Mouse (Mus musculus) MEL-GATA-1-ER (cell line): Measurements from ENCODE around the gene Pik3cd.
"Not testable (repeated sequence)": the region's sequence is repeated elsewhere in the genome, so short reads cannot be mapped to it uniquely, and the experiment has no call there.

ENCODE experiments used
- DNase-seq: peaks from one replicate; pipeline ENCODE4 v3.0.0-alpha.2; 2012; ENCODE audit warnings: low read depth; ENCODE audit errors: extremely low read depth

Gene Pik3cd

DNA sequence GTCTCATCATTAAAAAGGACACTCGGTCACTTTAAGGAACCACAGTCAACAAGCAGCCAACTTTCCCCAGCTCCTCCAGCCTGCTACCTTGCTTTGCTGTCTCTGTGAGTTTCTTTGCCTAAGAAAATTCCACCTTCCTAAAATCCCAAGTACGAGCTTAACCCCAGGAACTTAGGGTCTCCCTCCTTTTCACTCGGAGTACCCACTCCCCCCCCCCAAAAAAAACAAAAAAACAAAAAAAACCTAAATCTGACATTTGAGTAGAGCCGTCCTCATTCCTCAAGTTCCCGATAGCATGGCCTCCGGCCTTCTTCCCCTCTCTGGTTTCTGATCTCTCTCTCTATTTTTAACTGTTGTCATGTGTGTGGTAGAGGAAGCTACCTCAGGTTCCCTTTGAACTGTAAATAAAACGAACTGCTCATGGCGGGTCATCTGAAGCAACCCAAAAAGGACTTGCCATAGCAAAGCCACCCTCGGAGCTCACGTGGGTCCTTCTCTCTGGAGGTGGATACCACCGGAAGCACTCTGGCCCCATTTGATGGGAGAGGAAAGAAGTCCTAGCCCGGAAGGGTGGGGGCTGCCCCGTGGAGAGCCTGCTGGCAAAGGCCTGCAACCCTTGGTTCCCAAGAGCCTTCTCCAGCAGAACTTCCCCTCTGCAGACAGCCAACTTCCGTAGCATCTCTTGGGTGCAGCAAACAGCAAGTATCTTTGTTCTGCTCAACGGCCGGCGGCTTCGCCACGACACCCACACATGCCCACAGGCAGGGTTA is at the start of gene Pik3cd:
TSS of gene Pik3cd (minus strand) at position 362 of the 770 bp plus-strand sequence.
- no peak for DNase-seq

DNA sequence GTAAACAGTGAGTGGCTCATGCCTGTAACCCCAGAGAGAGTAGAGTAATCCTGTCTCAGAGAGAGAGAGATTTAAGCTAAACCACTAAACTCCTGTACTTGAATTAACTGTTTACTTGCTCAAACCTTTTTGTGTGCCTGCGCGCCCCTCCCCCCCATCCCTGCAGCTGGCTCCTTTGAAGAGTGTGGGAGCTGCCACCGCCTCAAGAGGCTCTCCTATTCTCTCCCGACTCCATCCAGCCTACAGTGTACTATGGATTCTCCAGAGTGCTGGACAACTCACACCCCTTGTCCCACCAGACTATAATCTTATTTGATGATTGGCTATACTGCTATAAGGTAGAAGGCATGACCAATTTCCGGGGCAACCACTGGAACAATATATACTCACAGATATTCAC is 48.3 kb upstream of the Pik3cd start:
- DNase-seq = no peak

DNA sequence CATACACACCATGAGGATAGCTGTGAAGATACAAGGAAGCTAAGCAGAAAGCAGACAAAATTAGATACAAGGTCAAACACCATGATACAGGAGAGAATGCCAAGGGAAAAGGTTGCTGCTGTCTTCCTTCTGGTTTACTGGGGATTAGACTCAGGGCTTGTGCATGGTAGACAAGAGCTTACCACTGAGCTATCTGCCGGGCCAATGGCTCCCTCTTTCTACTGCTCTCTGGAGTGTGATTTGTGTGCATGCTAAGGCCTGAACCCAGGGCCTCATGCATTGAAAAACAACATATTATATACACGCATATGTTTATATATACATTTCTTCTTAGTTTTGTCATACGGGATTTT is 47.3 kb upstream of the Pik3cd start:
- DNase-seq = not testable (repeated sequence)

DNA sequence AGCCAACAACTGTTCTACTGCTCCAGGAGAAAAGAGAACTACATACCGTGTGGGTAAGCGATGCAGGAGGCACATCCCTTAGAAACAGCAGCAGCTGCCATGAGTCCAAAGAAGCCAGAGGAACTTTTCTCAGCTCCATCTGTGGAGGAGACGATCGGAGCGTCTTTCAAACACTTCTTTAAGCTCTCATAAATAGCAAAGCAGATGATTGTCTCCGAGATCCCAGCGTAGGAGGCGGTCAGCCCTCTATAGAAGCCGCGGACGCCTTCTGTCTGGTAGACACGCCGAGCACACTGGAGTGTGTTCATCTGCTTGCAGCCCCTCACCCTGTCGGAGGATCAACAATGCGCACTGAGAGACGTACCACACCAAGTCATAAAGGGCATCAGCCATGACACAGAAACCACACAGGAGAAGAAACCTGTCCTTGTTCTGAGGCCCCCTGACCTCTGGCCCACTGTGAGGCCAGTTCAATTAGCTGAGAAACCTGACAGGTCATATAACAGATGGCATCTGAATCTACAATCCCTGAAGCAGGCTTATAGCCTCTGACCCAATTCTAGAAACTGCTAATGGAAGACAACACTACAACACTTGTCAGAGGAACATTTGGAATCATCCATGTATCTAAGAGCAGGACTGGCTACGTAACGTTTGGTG is 46.8 kb upstream of the Pik3cd start:
- no peak for DNase-seq

DNA sequence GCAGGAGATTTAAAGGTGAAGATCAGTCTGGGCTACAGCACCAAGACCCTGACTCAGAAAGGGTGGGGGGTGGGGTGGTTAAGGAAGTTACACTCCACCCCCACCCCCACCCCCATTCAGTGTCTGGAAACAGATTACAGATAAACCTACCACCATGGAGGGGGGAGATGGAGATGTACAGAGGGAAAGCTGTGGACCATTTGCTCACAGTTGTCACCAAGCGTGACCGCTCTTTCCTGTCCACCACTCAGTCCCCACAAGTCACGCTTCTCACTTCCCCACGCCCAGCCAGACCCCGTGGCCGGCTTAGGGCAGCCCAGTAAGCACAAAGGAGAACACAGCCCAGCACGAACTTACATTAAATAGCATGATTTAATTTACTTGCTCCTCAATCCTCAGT is 41.7 kb upstream of the Pik3cd start:
- no peak for DNase-seq

DNA sequence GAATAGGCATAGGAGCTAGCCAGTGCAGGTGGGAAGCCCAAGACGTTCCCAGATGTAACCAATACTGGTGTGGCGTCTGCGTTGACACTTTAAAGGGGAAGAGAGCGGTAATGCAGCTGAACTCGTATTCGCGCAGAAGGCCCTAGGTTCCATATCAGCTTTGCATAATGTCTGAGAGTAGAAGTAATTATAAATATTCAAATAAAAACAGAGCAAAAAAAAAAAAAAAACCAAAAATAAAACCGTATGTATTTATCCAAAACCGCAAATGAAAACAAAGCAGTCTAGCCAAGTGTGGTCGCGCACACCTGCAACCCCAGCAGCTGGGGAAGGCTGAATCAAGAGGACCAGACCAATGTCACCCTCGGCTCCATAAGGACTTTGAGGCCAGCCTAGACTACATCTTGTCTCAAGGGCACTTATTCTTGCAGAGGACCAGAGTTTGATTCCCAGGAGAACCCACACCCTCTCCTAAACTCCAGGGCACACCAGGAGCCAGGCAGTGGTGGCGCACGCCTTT is 39.7 kb upstream of the Pik3cd start:
- no peak for DNase-seq

DNA sequence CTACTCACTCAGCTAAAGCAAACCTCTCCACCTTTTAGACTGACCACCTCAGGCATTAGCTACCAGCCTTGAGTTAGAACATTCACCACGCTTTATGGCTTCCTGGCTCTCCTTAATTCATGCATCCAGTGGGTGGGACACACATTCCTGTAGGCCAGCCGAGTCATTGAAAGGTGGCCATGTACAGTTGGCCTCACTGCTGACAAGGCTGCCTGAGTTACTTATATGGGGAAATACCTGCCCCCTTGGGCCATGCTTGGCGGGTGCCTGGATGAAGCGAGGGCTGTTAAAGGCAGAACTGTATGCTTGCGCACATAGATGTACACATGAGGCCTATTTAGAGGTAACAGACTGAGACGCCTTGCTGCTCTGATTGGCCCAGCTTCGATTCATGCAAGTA is 37.9 kb upstream of the Pik3cd start:
- no peak for DNase-seq

DNA sequence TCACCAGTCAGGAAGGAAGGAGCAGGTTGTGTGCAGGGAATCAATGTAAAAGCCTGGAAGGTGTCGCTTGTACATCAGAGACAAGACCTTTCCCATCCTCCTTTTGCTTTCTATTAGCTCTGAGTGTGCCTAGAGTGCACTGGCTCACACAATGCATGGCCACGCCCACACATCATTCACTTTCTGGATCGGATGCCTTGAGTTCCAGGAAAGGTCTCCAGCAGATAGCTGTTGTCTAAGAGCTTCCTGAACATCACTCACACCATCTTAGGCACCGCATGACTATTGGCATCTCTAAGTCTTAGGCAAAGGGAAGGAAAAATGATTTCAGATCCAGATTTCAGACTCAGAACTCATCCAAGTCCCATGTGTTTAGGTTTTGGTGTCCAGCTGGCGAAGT is 37.1 kb upstream of the Pik3cd start:
- DNase-seq = no peak

DNA sequence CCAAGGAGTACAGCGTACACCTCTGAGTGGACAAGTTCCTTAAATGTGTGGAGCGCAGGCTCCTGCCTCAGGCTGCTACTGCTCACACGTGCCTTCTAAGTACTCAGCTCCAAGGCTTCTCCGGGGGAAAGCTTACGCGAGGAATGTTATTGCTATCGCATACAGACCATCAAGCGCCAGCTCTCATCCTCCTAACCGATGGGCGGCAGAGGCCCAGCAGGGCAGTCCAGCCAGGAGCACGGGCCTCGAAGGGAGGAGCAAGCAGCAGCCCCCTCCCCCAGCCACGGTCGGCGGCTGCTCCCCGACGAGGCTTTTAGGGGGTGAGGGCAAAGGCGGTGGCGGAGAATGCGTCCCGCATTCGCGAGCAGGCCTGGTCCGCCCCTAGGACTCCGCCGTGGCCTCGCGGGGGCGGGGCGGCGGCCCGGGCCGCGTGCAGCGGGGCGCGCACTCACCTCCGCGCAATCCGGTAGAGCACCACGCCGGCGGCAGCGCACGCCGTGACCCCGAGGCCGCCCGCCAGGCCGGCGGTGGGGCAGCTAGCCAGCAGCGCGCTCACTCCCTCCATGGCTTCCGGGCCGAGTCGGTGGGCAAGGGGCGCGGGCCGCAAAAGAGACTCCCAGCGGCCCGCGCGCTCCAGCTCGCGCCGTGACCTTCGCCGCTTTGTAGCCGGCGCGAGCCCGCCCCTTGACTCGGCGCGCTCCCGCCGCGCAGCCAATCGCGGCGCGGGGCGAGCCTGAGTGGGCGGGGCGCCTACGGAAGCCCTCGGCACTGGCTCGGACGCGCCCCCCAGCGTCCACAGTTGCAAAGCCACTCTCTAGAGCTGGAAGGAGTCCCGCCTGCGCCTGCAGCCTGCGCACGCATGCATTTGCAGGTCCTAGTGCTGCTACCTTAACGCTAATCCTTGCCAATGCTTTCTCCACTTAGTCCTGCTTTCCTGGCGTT is 35.3 kb upstream of the Pik3cd start, which contains the start of gene Tmem201:
TSS of gene Tmem201 (minus strand) at position 662 of the 942 bp plus-strand sequence.
- DNase-seq = peak; percentile 76

DNA sequence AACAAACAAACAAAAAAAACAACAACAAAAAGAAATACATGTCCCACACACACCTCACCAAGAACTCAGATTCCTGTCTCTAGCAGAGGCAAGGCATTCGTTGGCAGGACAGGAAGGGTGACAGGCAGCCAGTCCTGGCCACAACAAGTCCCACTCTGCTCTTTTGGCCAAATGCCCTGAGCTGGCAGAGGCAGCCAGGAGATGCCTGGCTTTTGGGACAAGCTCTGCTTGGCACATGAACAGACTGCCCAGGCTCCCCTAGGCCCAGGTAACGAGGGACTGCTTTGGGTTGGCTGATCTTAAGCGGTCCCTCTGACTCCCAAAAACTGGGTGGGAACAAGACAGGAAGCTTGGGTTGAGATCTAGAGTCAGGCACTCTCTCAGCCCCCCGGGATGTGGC is 34.2 kb upstream of the Pik3cd start:
- no peak for DNase-seq

DNA sequence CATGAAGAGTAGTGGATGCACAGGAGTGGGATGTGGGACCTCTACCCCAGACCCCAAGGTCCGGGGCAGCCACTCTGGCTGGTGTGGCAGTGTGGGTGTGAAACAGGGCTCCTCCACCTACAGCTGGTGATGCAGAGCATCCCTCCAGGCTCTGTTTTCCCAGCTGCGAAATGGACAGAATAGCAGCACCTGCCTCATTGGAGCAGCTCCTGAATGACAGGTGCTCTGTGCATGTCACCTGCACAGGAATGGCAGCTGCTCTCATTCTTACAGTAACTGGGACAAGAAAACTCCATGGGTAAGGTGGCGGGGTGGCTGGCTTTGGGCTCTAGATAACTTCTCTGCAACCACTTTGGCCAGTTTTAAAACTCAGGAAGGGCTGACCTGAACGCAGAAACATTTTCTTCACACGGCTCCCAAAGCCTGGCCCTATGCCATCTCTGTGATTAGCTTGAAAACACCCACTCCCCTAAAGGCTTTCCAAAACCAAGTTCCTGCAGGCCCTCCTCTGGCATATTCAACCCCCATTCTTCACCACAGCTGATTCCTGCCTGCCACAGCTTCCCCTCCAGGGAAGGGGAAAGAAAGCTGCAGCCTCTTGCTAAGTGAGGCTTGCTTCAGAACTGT is 33.4 kb upstream of the Pik3cd start:
- no peak for DNase-seq

DNA sequence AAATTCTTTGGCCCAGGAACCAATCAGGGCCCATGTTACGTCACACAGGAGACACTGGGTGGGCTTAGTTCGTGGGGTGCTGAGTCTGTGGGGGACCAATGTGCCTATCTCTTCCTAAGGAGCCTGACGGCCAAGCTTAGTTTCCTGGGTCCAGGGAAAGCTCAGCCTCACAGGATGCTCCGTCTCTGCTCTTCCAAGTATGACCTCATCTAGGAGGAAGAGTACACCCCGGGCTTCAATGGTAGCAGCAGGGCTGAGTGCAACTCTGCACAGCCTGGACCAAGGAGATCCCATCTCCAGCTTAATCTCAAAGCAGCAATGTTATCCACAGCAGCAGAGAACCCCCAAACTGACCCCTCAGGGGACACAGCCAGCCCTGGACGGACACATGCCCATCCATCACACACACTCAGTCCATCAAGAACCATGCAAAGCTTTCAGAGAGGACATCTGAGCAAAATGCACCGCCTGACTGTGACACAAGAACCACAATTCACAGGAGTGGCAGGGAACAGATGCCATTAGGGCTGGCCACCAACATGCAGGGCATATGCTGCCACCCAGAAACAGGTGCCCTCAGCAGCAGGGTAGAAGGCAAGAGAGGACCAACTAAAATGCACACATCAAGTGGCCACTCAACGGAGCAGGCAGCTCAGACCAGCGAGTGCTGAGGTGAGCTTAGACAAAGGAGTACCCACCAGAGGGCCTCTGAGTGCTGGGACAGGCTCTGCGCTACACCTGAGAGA is 32.5 kb upstream of the Pik3cd start:
- no peak for DNase-seq

DNA sequence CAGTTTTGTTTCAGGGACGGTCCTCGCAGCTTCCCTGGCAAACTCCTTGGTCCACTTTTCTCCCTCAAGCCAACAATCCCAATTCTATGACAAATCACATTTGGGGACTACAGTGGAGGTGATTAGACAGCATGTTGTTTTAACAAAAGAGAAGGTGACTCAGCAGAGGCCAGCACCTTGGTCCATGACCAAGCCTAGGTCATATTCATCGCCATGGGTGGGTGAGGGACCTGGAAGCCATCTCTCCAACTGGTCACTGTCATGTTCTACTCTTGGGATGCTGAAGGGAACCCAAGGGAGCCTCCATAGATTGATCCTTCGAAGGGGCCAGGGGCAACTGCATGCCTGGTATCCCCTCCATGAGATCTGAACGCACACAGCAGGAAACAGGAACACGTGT is 31.9 kb upstream of the Pik3cd start:
- no peak for DNase-seq

DNA sequence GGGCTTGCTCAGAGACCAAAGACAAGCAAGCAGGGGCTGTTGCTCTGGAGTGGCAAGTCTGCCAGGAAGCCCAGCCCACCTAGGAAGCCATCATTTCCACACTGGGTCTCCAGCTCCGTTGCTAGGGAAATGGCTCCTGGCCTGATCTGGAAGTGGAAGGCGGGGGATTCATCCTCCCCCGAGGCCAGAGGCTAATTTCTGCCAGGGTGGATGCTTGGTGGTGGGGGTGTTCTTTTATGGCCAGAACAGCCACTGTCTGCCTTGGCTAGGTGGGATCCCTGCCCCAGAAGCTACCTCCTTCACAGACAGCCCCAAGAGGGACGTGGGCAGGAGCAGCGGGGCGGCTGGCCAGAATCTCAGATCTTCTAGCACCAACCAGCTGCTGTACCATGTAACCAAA is 31.4 kb upstream of the Pik3cd start:
- no peak for DNase-seq

DNA sequence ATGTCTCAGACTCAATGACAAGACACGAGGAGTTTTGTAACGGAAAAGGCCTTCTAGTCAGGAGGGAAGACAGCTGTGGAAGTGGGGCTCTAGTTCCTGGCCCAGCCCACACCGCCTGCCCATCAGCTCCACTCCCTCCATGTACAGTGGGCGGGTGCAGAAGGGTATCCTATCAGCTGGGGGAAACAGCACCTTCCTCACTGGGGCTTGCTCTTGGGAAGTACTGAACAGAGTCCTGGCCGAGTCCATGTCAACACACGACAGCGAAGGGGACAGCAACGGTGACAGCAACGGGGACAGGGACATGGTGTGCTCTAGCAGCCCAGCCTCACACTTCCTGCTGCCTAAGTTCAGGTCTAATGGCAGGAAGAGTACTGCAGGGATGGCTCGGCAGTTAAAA is 30.4 kb upstream of the Pik3cd start:
- no peak for DNase-seq

DNA sequence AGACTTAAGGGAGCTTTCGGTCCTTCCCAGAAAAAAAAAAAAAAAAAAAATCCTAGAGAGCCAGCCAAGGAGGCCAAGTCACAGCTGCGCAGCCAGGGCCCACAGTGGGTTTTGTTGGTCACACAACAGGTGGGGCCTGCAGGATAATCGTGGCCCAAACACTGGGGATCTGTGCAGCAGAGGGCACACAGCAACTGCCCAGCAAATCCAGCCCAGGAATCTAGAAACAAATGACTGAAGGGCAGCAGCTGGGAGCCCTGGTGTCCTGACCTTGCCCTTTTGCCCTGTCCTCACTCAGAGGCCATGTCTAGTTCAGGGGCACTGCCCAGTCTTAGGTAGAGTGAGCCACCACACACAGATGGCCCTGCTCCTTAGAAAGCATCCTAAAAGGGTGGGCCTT is 29.9 kb upstream of the Pik3cd start:
- no peak for DNase-seq

DNA sequence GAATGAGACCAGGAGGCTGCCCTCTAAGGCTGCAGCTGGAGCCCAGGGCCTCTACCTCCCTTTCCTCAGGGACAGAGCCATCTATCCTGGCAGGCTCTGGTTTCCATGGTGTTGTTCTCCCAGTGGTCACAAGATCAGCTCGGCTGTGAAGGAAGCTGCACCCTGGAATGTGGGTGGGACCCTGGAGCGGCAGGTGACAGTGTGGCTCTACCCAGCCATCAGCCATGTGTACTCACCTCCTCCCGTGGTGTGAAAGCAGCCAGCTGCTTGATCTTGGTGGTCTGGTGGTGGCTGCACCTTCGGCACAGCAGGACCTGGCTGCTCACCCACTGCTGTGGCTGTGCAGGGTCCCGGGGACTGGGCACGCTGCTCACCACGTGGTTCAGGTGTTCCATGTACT is 28.5 kb upstream of the Pik3cd start:
- DNase-seq = no peak

DNA sequence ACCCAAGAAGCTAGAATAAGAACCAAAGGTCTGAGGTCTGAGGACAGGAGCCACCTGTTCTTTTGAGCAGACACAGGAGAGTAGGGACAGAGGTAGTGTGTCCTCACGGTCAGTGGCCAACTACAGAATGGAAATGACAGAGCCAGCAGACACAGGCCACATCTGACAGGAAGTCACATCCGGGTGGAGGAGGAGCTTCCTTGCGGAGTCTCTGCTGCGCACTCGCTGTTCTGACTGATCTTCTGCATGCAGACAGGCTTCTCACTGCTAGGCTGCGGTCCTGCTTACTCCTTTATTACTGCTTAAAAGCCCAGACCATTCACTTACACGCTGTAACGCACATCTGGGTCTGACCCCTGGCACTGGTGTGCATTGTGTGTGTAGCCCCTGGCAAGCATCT is 26.4 kb upstream of the Pik3cd start:
- no peak for DNase-seq

DNA sequence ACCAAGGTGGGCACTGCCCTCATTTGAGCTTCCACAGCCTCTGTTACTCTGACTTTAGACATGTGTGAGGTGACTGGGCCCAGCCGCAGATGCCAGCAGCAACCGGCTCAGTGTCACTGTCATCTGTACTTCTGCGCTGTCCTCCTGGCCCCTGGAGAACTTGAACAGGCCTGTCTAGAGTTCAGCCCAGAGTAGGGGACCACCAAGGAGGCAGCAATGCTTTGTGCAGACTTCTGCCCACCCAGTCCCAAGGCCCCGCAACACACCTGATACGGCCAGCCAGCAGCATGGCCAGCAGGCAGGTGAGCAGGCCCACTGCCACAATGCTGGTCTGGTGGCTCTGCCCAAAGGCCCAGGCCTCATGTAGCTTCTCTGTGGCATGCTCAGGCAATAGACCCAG is 25.3 kb upstream of the Pik3cd start:
- no peak for DNase-seq

DNA sequence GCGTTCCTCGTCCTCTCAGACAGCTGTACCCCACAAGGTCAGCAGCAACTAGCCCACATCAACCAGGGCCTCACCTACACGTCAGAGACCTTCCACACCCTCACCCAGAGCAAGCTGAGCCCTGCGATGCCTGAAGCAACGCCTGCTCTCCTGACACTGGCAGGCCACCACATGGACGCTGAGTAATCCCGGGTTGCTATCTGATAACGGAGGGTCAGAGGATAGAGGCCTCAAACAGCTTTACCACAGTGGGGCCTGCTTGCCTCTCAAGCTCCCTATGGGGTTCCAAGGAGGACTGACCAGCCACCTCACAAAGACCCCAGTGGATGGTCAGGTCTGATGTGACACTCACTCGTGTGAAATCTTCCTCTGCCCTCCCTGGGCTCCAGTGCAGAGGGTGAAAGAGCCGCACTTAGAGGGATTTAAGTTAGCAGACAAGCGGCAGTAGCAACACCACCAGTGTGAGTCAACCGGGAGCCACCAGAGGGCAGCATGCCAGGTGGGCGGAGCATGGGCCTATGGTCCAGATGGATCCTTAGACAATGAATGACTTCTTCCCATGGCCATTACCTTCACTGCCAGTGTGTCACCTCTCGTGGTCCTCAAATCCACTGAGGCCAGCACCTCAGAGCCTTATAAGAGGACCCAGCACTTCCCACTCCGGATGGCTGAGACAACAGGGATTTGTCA is 23.4 kb upstream of the Pik3cd start:
- DNase-seq = no peak
